Mouse (Mus musculus) CH12.LX (cell line): Measurements from ENCODE around the gene Letm1. TPM values are rescaled to one million over a fixed set of nuclear protein-coding genes. Genes with fewer than 3 reads are reported as not detected.

ENCODE experiments used
- DNase-seq: peaks from one replicate; pipeline ENCODE4 v3.0.0-alpha.2; 2013; ENCODE audit errors: extremely low read depth
- H3K27ac ChIP-seq: 2 replicates; pipeline ENCODE4 v1.5.1; 2012; ENCODE audit warnings: low read depth, mild to moderate bottlenecking, control low read depth, moderate library complexity; ENCODE audit not compliant: insufficient read depth
- H3K27me3 ChIP-seq: replicated peaks from 2 replicates; pipeline ENCODE3; 2012; ENCODE audit warnings: inconsistent platforms
- H3K36me3 ChIP-seq, 2 experiments: replicated peaks in 1 of 2; 2 replicates each; pipeline versions ENCODE3 to v1.6.1; 2012; ENCODE audit warnings: inconsistent platforms in 1 of 2, low read length in 1 of 2, mild to moderate bottlenecking in 1 of 2, mixed read lengths in 1 of 2, moderate library complexity in 1 of 2; ENCODE audit not compliant: control insufficient read depth in 1 of 2, insufficient read depth in 1 of 2
- H3K4me1 ChIP-seq, 2 experiments: 2 replicates each; pipeline ENCODE4 v1.6.1; 2012; ENCODE audit warnings: inconsistent platforms in 1 of 2, moderate library complexity in 1 of 2; ENCODE audit not compliant: insufficient read depth in 2 of 2, control insufficient read depth in 1 of 2
- H3K4me2 ChIP-seq: 2 replicates; pipeline ENCODE4 v1.6.1; 2012; ENCODE audit warnings: low read depth, mild to moderate bottlenecking, control low read depth; ENCODE audit not compliant: poor library complexity, insufficient read depth, severe bottlenecking
- H3K4me3 ChIP-seq, 3 experiments: fragments of 150-350 bp in 1 of 3; sonication (generic) in 1 of 3; replicated peaks in 1 of 3; 2 replicates each; pipeline versions ENCODE3 to v1.5.1; 2011 to 2012; ENCODE audit warnings: low read depth in 2 of 3, low read length in 2 of 3, mild to moderate bottlenecking in 2 of 3, moderate library complexity in 2 of 3, control low read depth in 1 of 3, improper control_type of control experiment in 1 of 3, inconsistent platforms in 1 of 3, mixed read lengths in 1 of 3; ENCODE audit not compliant: poor library complexity in 1 of 3
- H3K79me2 ChIP-seq: replicated peaks from 2 replicates; pipeline ENCODE4 v1.6.1; 2012; ENCODE audit warnings: mild to moderate bottlenecking, moderate library complexity; ENCODE audit not compliant: control insufficient read depth, poor library complexity, insufficient read depth, severe bottlenecking; ENCODE audit errors: extremely low read depth
- H3K9ac ChIP-seq: 2 replicates; pipeline ENCODE4 v1.6.1; 2012; ENCODE audit warnings: low read depth, mild to moderate bottlenecking, control low read depth, moderate library complexity; ENCODE audit not compliant: insufficient read depth
- H3K9me3 ChIP-seq: replicated peaks from 2 replicates; pipeline ENCODE3; 2012; ENCODE audit warnings: low read length, inconsistent platforms, mixed read lengths
- BHLHE40 ChIP-seq: IDR thresholded peaks from 2 replicates; pipeline ENCODE4 v1.6.1; 2011; ENCODE audit warnings: mild to moderate bottlenecking, low read depth, low read length, improper control_type of control experiment
- CHD1 ChIP-seq: IDR thresholded peaks from 2 replicates; pipeline ENCODE4 v1.6.1; 2012; ENCODE audit warnings: low read depth, low read length, improper control_type of control experiment, inconsistent platforms
- CHD2 ChIP-seq: IDR thresholded peaks from 2 replicates; pipeline ENCODE4 v1.6.1; 2011; ENCODE audit warnings: low read length, improper control_type of control experiment
- ETS1 ChIP-seq: conservative IDR thresholded peaks from 2 replicates; pipeline ENCODE4 v1.6.1; 2012; ENCODE audit warnings: low read depth, mild to moderate bottlenecking, inconsistent platforms, low read length, improper control_type of control experiment, moderate library complexity
- GABPA ChIP-seq: IDR thresholded peaks from 2 replicates; pipeline ENCODE4 v1.6.1; 2012; ENCODE audit warnings: low read depth, low read length, improper control_type of control experiment, inconsistent platforms; ENCODE audit not compliant: insufficient replicate concordance
- IRF4 ChIP-seq: IDR thresholded peaks from 2 replicates; pipeline ENCODE4 v1.6.1; 2014; ENCODE audit warnings: low read depth, mild to moderate bottlenecking, inconsistent platforms, low read length, improper control_type of control experiment
- JUND ChIP-seq: conservative IDR thresholded peaks from 2 replicates; pipeline ENCODE4 v1.6.1; 2011; ENCODE audit warnings: low read depth, low read length, improper control_type of control experiment
- KAT2A ChIP-seq: IDR thresholded peaks from 2 replicates; pipeline ENCODE4 v1.6.1; 2012; ENCODE audit warnings: low read length, improper control_type of control experiment, inconsistent platforms; ENCODE audit not compliant: insufficient replicate concordance
- MAZ ChIP-seq: IDR thresholded peaks from 2 replicates; pipeline ENCODE4 v1.6.1; 2012; ENCODE audit warnings: low read depth, mild to moderate bottlenecking, inconsistent platforms, low read length, improper control_type of control experiment, moderate library complexity
- MEF2A ChIP-seq: IDR thresholded peaks from 2 replicates; pipeline ENCODE4 v1.6.1; 2014; ENCODE audit warnings: low read depth, mild to moderate bottlenecking, inconsistent platforms, low read length, improper control_type of control experiment, borderline replicate concordance
- MYC ChIP-seq: IDR thresholded peaks from 2 replicates; pipeline ENCODE4 v1.6.1; 2011; ENCODE audit warnings: low read depth, mild to moderate bottlenecking, improper control_type of control experiment, low read length
- NELFE ChIP-seq: IDR thresholded peaks from 2 replicates; pipeline ENCODE4 v1.6.1; 2011; ENCODE audit warnings: low read depth, low read length, improper control_type of control experiment
- NRF1 ChIP-seq: IDR thresholded peaks from 2 replicates; pipeline ENCODE4 v1.6.1; 2014; ENCODE audit warnings: low read depth, mild to moderate bottlenecking, inconsistent platforms, low read length, improper control_type of control experiment, moderate library complexity
- PAX5 ChIP-seq: IDR thresholded peaks from 2 replicates; pipeline ENCODE4 v1.6.1; 2012; ENCODE audit warnings: low read length, inconsistent platforms, mixed read lengths
- POLR2AphosphoS2 ChIP-seq: IDR thresholded peaks from 2 replicates; pipeline ENCODE4 v1.6.1; 2011; ENCODE audit warnings: low read depth, low read length, improper control_type of control experiment
- RCOR1 ChIP-seq: conservative IDR thresholded peaks from 2 replicates; pipeline ENCODE4 v1.6.1; 2012; ENCODE audit warnings: low read depth, mild to moderate bottlenecking, inconsistent platforms, low read length, improper control_type of control experiment
- SIN3A ChIP-seq: IDR thresholded peaks from 2 replicates; pipeline ENCODE4 v1.6.1; 2012; ENCODE audit warnings: low read length, improper control_type of control experiment, inconsistent platforms
- TBP ChIP-seq: conservative IDR thresholded peaks from 2 replicates; pipeline ENCODE4 v1.6.1; 2011; ENCODE audit warnings: low read depth, low read length, improper control_type of control experiment
- TCF12 ChIP-seq: IDR thresholded peaks from 2 replicates; pipeline ENCODE4 v1.6.1; 2014; ENCODE audit warnings: low read depth, mild to moderate bottlenecking, inconsistent platforms, low read length, improper control_type of control experiment
- UBTF ChIP-seq: IDR thresholded peaks from 2 replicates; pipeline ENCODE4 v1.6.1; 2012; ENCODE audit warnings: low read depth, mild to moderate bottlenecking, inconsistent platforms, low read length, improper control_type of control experiment, moderate library complexity
- USF1 ChIP-seq: IDR thresholded peaks from 2 replicates; pipeline ENCODE4 v1.6.1; 2014; ENCODE audit warnings: low read depth, mild to moderate bottlenecking, inconsistent platforms, low read length, improper control_type of control experiment
- ZC3H11A ChIP-seq: IDR thresholded peaks from 2 replicates; pipeline ENCODE4 v1.6.1; 2012; ENCODE audit warnings: low read depth, mild to moderate bottlenecking, inconsistent platforms, low read length, improper control_type of control experiment
- ZKSCAN1 ChIP-seq: IDR thresholded peaks from 2 replicates; pipeline ENCODE4 v1.6.1; 2012; ENCODE audit warnings: low read depth, inconsistent platforms, low read length, improper control_type of control experiment, borderline replicate concordance
- ZMIZ1 ChIP-seq: IDR thresholded peaks from 2 replicates; pipeline ENCODE4 v1.6.1; 2012; ENCODE audit warnings: low read depth, mild to moderate bottlenecking, inconsistent platforms, low read length, improper control_type of control experiment
- dilution Hi-C: fragments of 300-500 bp; cut with MboI; formaldehyde crosslinking; loops from 2 replicates; pipeline ENCODE4 v1.14.3; 2020; ENCODE audit warnings: low sequenced_read_pairs; ENCODE audit not compliant: extremely low pct_unique_long_range_greater_than_20kb, extremely low pct_ligation_motif_present
- in situ Hi-C: fragments of 300-500 bp; cut with MboI; formaldehyde crosslinking; loops from 3 replicates; pipeline ENCODE4 v1.14.3; 2019; ENCODE audit warnings: low sequenced_read_pairs, low pct_ligation_motif_present, low pct_unique_long_range_greater_than_20kb, mixed read lengths
- polyA plus RNA-seq: library from polyadenylated mRNA; unstranded; fragments of >175 nt; gene quantifications from 2 replicates; pipeline ENCODE4 v1.2.1, GENCODE M21; 2012; ENCODE audit warnings: low read depth; ENCODE audit not compliant: insufficient read length
- total RNA-seq, 2 experiments: library from RNA; depleted of rRNA; stranded (reverse); fragments of 300-350 nt in 1 of 2; fragments of >200 nt in 1 of 2; gene quantifications; 2 replicates each; pipeline ENCODE4 v1.2.3; 2012 to 2014

The Letm1 gene
- total and polyA plus RNA-seq, 3 experiments, result 21.8 to 43.4 (median 27.6) TPM

DNA sequence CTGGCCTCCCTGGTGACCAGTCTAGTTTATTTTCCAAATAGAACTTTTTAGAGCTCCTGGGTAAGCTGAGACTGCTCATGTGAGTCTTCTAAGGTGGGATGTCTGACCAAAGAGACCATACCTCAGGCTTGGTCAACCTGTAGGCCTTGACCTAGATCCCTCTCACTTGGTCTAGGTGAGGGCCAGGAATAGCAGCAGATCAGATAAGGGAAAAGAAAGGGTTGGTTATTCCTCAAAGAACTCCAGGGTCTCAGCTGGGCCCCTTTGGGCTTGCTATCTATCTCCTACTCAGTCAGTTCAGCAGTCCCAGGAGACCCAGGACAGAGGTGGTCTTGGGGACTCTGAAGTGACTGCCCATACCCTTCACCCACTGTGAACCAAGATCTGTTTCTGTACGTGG lies 85.1 kb downstream of the Letm1 start:
- Histone ChIP-seq H3K4me3 (no peak overlapping the region), H3K27ac (no peak overlapping the region), H3K79me2 (no peaks in the 10 kb centered on the region), H3K4me2 (no peak overlapping the region), H3K9ac (no peak overlapping the region), H3K4me1 (peaks cover 12 to 25% of the 10 kb centered on the region in 2 experiments), H3K36me3 (no peaks in the 10 kb centered on the region)
- in situ Hi-C loops, result no loop called here
- no peak for DNase-seq
- dilution Hi-C loops, result no loop called here
- TF ChIP-seq ZMIZ1 (no peak), NELFE (no peak), SIN3A (no peak), CHD2 (no peak), UBTF (no peak), PAX5 (no peak), CHD1 (no peak), USF1 (no peak), KAT2A (no peak), GABPA (no peak), MYC (no peak)
- TF ChIP-seq, all 38 proteins: peak for 0
- H3K27me3 ChIP-seq, result peaks cover 81% of the 10 kb centered on the region
- no peaks in the 10 kb centered on the region for H3K9me3 ChIP-seq

- no peak overlapping the region for H3K9ac ChIP-seq
- H3K4me3 ChIP-seq, result no peak overlapping the region
- peaks cover 12 to 25% of the 10 kb centered on the region in 2 experiments for H3K4me1 ChIP-seq
- dilution Hi-C loops (no loop called here), in situ Hi-C loops (no loop called here)
- H3K79me2 ChIP-seq, result no peaks in the 10 kb centered on the region
- DNase-seq, result no peak
- H3K27ac ChIP-seq, result no peak overlapping the region
- H3K9me3 ChIP-seq, result no peaks in the 10 kb centered on the region
- H3K36me3 ChIP-seq, result no peaks in the 10 kb centered on the region
- TF ChIP-seq NELFE, result no peak
- no peak for TF ChIP-seq CHD1
- TF ChIP-seq IRF4, result no peak
- TF ChIP-seq SIN3A, result no peak
- TF ChIP-seq RCOR1, result no peak
- TF ChIP-seq ETS1, result no peak
- TF ChIP-seq ZMIZ1, result no peak
- TF ChIP-seq KAT2A, result no peak
- TF ChIP-seq BHLHE40, result no peak
- TF ChIP-seq MYC, result no peak
- no peak for TF ChIP-seq JUND
- TF ChIP-seq POLR2AphosphoS2, result no peak
- no peak for TF ChIP-seq MEF2A
- no peak for TF ChIP-seq TCF12
- TF ChIP-seq NRF1, result no peak
- no peak for TF ChIP-seq TBP
- no peak for TF ChIP-seq MAZ
- no peak for TF ChIP-seq ZC3H11A
- no peak for TF ChIP-seq ZKSCAN1
- TF ChIP-seq GABPA, result no peak
- H3K4me2 ChIP-seq, result no peak overlapping the region
- peaks cover 76% of the 10 kb centered on the region for H3K27me3 ChIP-seq
Measured at GRCm38 (mm10) chr5:33696430-33696829, 86.2 kb downstream of the Letm1 start.
